Mouse (Mus musculus): ENCODE data around the gene Slc25a10. TPM values are rescaled to one million over a fixed set of nuclear protein-coding genes. Genes with fewer than 3 reads are reported as not detected.
A peak's percentile ranks its signal among the peaks of the same experiment; 100 is the strongest.

The Slc25a10 gene
- polyA plus RNA-seq, 1 experiment from 2014 or later, result 27.6 TPM

DNA sequence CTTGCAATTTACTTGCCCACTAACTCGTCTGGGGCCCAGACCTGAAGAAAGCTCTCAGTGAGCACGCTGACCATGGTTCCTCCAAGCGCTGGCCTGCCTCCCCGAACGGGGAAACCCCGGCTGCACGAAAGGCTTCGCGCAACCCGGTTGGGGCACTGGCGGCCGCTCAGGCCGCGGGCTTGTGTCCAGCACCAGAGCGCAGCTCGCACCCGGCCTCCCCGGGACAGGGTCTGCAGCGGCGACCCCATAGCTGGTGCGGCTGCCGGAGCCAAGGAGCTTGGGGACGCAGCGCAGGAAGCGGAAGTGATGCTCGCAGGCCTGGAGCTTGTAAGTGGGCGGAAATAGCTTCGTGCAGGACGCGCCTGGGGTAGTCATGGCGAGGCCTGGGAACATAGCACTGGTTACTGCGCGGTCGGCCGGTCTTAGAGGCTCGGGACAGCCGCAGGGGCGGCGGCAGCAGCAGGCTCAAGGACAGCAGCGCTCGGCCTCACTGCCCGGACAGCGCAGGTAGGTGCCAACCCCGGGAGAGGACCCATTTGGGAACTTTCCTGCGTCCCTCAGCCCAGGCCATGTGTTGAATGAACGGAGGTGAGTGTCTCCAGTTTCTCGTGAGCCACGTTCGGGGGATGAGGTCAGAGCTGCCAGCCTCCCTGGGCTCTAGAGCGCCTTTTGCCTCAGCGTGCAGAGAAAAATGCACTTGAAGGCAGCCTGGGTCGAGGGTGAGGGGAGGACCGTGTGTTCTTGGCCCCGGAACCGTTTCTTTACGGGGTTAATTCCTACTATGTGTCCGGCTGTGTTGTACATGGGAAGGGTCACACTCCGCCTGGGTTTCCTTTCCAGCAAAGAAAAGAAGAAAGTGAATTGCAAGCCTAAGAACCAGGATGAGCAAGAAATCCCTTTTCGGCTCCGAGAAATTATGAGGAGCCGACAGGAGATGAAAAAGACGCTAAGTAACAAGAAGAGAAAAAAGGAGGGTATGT, 33.6 kb upstream of the Slc25a10 start, which contains the start of the genes Oxld1 and Ccdc137:
Gene Oxld1, minus strand, starts transcription at position 297 of the 980 bp plus-strand sequence.
Gene Ccdc137, plus strand, starts transcription at position 344 of the 980 bp plus-strand sequence.
- 4% methylated on average over 62 of the region's 62 CpGs for WGBS
- peak within 1 kb of the TSS; percentile 83 for H3K4me2 ChIP-seq
- peaks cover 30% of the 10 kb centered on the region for H3K4me1 ChIP-seq
- no peaks in the 10 kb centered on the region for H3K27me3 ChIP-seq (replicated peaks)
- H3K9ac ChIP-seq (replicated peaks), result peak within 1 kb of the TSS; percentile 100
- peaks cover 38% of the 10 kb centered on the region for H3K36me3 ChIP-seq
- peak within 1 kb of the TSS; percentile 87 for H3K27ac ChIP-seq (replicated peaks)
- H3K9me3 ChIP-seq (replicated peaks), result no peaks in the 10 kb centered on the region
- peak; percentile 88 for ATAC-seq (ENCODE audit: low FRiP score)
- peak within 1 kb of the TSS; percentile 99 for H3K4me3 ChIP-seq (replicated peaks)

GRCm38 (mm10) chr11:120458847-120459597, 32.6 kb upstream of the Slc25a10 start:
- peaks cover 30% of the 10 kb centered on the region for H3K4me1 ChIP-seq
- peaks cover 47% of the 10 kb centered on the region for H3K36me3 ChIP-seq
- H3K27ac ChIP-seq (replicated peaks), result no peak overlapping the region
- no peak for ATAC-seq (ENCODE audit: low FRiP score)
- WGBS, result 75% methylated on average over 6 of the region's 6 CpGs
- peak overlapping the region; percentile 83 for H3K4me2 ChIP-seq
- H3K4me3 ChIP-seq (replicated peaks), result peak overlapping the region; percentile 99
- H3K9ac ChIP-seq (replicated peaks), result peak overlapping the region; percentile 100
- H3K9me3 ChIP-seq (replicated peaks), result no peaks in the 10 kb centered on the region
- no peaks in the 10 kb centered on the region for H3K27me3 ChIP-seq (replicated peaks)

DNA sequence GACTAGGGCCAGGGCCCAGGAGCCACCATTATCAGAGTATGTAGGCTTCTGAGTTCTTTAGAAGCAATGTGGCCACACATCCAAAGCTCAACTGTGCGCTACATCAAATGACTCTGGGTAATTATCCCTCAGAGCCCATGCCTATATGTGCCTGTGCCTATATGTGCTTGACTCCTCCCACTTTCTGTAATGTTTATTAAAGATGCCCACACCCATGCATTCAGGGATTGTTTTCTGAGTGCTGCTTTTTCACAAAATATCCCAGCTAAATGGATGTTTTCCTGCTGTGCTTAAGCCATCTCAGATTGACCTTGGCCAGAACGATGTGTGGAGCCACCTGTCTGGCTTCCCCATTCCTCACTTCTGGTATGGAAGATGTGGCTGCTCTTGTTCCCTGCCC, 28.1 kb upstream of the Slc25a10 start:
- no peak overlapping the region for H3K27ac ChIP-seq (replicated peaks)
- no peak overlapping the region for H3K9ac ChIP-seq (replicated peaks)
- WGBS, result 86% methylated on average over 2 of the region's 2 CpGs
- ATAC-seq (ENCODE audit: low FRiP score), result no peak
- H3K4me3 ChIP-seq (replicated peaks), result no peak overlapping the region
- H3K4me1 ChIP-seq, result peaks cover 42% of the 10 kb centered on the region
- no peak overlapping the region for H3K4me2 ChIP-seq
- H3K36me3 ChIP-seq, result peaks cover 52% of the 10 kb centered on the region
- H3K27me3 ChIP-seq (replicated peaks), result no peaks in the 10 kb centered on the region
- H3K9me3 ChIP-seq (replicated peaks), result no peaks in the 10 kb centered on the region

DNA sequence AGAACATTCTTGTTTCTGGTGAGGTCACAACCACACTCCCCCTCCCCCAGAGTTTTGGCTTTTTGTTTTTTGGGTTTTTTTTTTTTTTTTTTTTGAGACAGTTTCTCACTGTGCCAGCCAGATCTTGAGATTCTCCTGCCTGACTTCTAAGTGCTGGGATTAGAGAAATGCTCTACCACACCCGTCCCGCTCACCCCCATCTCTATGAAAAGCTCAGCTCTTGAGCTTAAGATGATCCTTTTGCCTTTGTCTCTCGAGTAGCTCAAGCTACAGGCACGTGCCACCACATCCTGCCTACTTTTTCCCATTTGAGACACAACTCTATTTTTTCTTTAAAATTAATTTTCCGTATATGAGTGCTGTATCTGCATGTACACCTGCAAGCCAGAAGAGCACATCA, 27.3 kb upstream of the Slc25a10 start:
- H3K27ac ChIP-seq (replicated peaks), result no peak overlapping the region
- no peak overlapping the region for H3K9ac ChIP-seq (replicated peaks)
- WGBS, result 94% methylated on average over 5 of the region's 5 CpGs
- no peaks in the 10 kb centered on the region for H3K27me3 ChIP-seq (replicated peaks)
- H3K4me1 ChIP-seq, result peaks cover 41% of the 10 kb centered on the region
- H3K36me3 ChIP-seq, result peaks cover 55% of the 10 kb centered on the region
- no peak overlapping the region for H3K4me2 ChIP-seq
- ATAC-seq (ENCODE audit: low FRiP score), result no peak
- H3K9me3 ChIP-seq (replicated peaks), result no peaks in the 10 kb centered on the region
- H3K4me3 ChIP-seq (replicated peaks), result no peak overlapping the region

DNA sequence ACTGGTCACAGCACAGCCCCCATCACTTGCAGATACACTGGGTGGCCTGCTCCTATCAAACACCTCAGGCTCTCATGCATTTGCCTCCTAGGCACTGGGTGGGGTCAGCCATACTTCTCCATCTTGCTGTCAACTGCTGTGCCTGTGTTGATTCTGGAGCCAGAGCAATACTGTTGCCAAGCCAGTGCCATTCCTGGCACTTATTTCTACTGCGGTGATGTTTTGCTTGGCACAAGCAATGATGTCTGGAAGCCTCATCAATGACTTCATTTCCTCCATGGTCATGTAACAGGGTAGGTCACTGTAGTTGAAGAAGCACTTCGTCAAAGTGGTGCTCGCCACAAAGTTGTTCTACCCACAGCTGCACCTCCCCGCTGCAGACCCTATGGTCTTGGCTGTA, 26.1 kb upstream of the Slc25a10 start:
- no peak for ATAC-seq (ENCODE audit: low FRiP score)
- H3K4me3 ChIP-seq (replicated peaks), result no peak overlapping the region
- peaks cover 38% of the 10 kb centered on the region for H3K4me1 ChIP-seq
- H3K36me3 ChIP-seq, result peaks cover 59% of the 10 kb centered on the region
- peak overlapping the region; percentile 93; the same call in 1 of the 2 replicates for H3K4me2 ChIP-seq
- H3K27ac ChIP-seq (replicated peaks), result no peak overlapping the region
- WGBS, result 95% methylated on average over 4 of the region's 4 CpGs
- no peaks in the 10 kb centered on the region for H3K9me3 ChIP-seq (replicated peaks)
- no peaks in the 10 kb centered on the region for H3K27me3 ChIP-seq (replicated peaks)
- H3K9ac ChIP-seq (replicated peaks), result no peak overlapping the region

- Histone ChIP-seq H3K27me3 (replicated peaks) (no peaks in the 10 kb centered on the region), H3K4me1 (peaks cover 33% of the 10 kb centered on the region), H3K9ac (replicated peaks) (peak within 1 kb of the TSS; percentile 96), H3K36me3 (peaks cover 60% of the 10 kb centered on the region), H3K9me3 (replicated peaks) (no peaks in the 10 kb centered on the region), H3K27ac (replicated peaks) (peak within 1 kb of the TSS; percentile 91), H3K4me3 (replicated peaks) (peak within 1 kb of the TSS; percentile 97), H3K4me2 (peak within 1 kb of the TSS; percentile 93)
- WGBS, result under 1% methylated on average over 53 of the region's 54 CpGs
- peak; percentile 100 for ATAC-seq (ENCODE audit: low FRiP score)
Measured at GRCm38 (mm10) chr11:120467051-120467735, 24.4 kb upstream of the Slc25a10 start, which contains the start of gene Arl16. Arl16 (minus strand) TSS chr11:120467607.

- Histone ChIP-seq H3K4me2 (peak overlapping the region; percentile 93), H3K4me1 (peaks cover 33% of the 10 kb centered on the region), H3K27ac (replicated peaks) (peak overlapping the region; percentile 78), H3K36me3 (peaks cover 60% of the 10 kb centered on the region), H3K9ac (replicated peaks) (peak overlapping the region; percentile 96), H3K9me3 (replicated peaks) (no peaks in the 10 kb centered on the region), H3K27me3 (replicated peaks) (no peaks in the 10 kb centered on the region), H3K4me3 (replicated peaks) (peak overlapping the region; percentile 97)
- 1% methylated on average over 33 of the region's 33 CpGs for WGBS
- ATAC-seq (ENCODE audit: low FRiP score), result no peak; the same call in 1 of the 2 replicates
Measured at GRCm38 (mm10) chr11:120467736-120468092, 23.9 kb upstream of the Slc25a10 start.

DNA sequence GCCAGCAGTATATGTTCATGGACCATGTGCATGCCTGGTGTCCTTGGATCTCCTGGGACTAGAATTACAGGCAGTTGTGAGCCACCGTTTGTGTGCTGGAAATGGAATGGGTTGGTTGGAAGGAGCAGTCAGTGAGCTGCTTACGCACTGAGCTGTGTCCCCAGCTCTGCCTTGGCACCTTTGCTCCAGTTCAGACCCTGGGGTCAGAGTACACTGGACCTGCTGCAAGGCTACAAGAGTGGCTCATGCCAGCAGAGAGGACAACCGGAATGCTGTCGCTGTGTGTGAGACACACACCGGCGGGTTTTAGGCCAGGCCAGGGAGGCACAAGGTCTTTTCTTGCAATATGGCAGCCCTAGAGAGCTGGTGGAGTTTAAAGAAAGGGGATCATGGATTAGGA, 19.6 kb upstream of the Slc25a10 start:
- H3K36me3 ChIP-seq, result peaks cover 76% of the 10 kb centered on the region
- no peaks in the 10 kb centered on the region for H3K27me3 ChIP-seq (replicated peaks)
- over 99% methylated on average over 6 of the region's 6 CpGs for WGBS
- ATAC-seq (ENCODE audit: low FRiP score), result no peak
- H3K4me1 ChIP-seq, result peaks cover 18% of the 10 kb centered on the region
- H3K27ac ChIP-seq (replicated peaks), result no peak overlapping the region
- H3K9ac ChIP-seq (replicated peaks), result no peak overlapping the region
- H3K4me2 ChIP-seq, result no peak overlapping the region
- H3K4me3 ChIP-seq (replicated peaks), result no peak overlapping the region
- H3K9me3 ChIP-seq (replicated peaks), result no peaks in the 10 kb centered on the region

DNA sequence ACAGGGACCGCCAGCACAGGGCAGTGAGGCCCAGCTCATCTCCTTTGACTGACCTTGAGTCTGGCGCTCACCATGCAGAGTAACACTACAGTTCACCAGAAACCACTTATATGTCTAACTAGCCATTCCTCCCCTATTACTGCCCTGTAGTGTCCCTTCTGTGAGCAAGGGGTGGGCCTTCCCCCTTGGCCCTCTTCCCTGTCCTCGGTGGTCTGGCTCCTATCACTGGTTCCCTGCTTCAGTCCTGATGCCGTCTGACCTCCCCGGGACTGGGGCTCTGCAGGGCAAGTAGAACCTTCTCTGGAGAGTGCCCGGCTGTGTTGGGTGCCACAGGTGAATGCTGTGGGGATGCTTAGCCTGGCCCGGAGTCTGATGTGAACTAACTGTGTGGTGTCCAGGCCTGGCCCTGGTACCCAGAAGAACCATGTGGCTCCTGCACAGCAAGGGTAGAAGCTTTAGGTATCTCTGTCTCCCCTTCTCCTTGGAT, 8.1 kb upstream of the Slc25a10 start:
- no peaks in the 10 kb centered on the region for H3K9me3 ChIP-seq (replicated peaks)
- H3K36me3 ChIP-seq, result peaks cover 69% of the 10 kb centered on the region
- H3K4me2 ChIP-seq, result peak overlapping the region; percentile 79
- H3K4me1 ChIP-seq, result peaks cover 20% of the 10 kb centered on the region
- peak overlapping the region; percentile 95 for H3K4me3 ChIP-seq (replicated peaks)
- no peak for ATAC-seq (ENCODE audit: low FRiP score)
- H3K27ac ChIP-seq (replicated peaks), result peak overlapping the region; percentile 91; the same call in 1 of the 2 replicates
- 89% methylated on average over 7 of the region's 7 CpGs for WGBS
- H3K9ac ChIP-seq (replicated peaks), result peak overlapping the region; percentile 86
- no peaks in the 10 kb centered on the region for H3K27me3 ChIP-seq (replicated peaks)

DNA sequence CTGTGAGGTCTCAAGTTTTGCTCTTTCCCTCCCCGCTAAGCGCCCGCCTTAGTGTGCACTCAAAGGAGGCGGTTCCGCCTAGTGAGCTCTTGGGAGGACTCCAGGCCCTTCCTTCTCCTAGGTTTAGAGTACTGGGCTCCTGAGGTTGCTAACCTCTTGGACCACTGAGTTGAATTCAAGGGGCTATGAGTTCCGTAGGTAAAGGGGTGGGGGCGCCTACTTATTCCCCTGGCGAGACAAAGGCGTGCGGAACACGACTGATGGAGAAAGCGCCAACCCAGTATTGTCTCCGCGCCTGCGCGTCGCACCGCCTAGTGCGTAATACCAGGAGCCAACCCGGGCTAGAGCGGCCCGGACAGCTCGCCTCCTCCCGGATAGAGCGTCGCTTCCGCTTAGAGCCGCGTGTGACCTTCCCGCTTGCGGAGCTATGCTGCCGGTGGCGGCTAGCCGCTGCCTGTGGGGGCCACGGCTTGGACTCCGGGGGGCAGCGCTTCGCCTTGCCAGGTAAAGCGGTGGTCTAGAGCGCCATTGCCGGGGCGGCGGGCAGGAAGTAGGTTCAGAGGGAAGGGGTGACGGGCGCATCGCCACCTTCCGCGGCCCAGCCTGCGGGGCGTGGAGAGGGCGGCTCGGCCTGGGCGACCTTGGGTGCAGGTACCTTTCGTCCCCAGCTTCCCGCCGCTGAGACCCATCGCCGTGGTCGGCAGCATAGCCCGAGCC, 7.2 kb upstream of the Slc25a10 start, which contains the start of gene Mrpl12:
Gene Mrpl12, plus strand, starts transcription at position 349 of the 717 bp plus-strand sequence.
- Histone ChIP-seq H3K4me2 (peak within 1 kb of the TSS; percentile 79), H3K27me3 (replicated peaks) (no peaks in the 10 kb centered on the region), H3K4me3 (replicated peaks) (peak within 1 kb of the TSS; percentile 95), H3K9ac (replicated peaks) (peak within 1 kb of the TSS; percentile 86), H3K27ac (replicated peaks) (peak within 1 kb of the TSS; percentile 91), H3K36me3 (peaks cover 68% of the 10 kb centered on the region), H3K4me1 (peaks cover 21% of the 10 kb centered on the region), H3K9me3 (replicated peaks) (no peaks in the 10 kb centered on the region)
- peak; percentile 97 for ATAC-seq (ENCODE audit: low FRiP score)
- under 1% methylated on average over 56 of the region's 60 CpGs for WGBS
